Mouse (Mus musculus) MEL (cell line): ENCODE results near the gene Ube2e3. TPM values are rescaled to one million over a fixed set of nuclear protein-coding genes. Genes with fewer than 3 reads are reported as not detected.

ENCODE experiments used
- DNase-seq: peaks from one replicate; pipeline ENCODE4 v3.0.0; 2011; ENCODE audit warnings: low read depth, low spot score
- H3K27ac ChIP-seq: 2 replicates; pipeline ENCODE4 v1.5.1; 2012; ENCODE audit warnings: low read depth, mild to moderate bottlenecking, control low read depth, low read length, moderate library complexity; ENCODE audit not compliant: control insufficient read depth
- H3K27me3 ChIP-seq, 2 experiments: fragments of 150-350 bp in 1 of 2; sonication (generic) in 1 of 2; 2 replicates each; pipeline ENCODE4 v1.6.1; 2012; ENCODE audit warnings: low read length in 2 of 2, mild to moderate bottlenecking in 2 of 2, improper control_type of control experiment in 1 of 2, moderate library complexity in 1 of 2; ENCODE audit not compliant: insufficient read depth in 2 of 2, control insufficient read depth in 1 of 2
- H3K36me3 ChIP-seq, 2 experiments: 2 replicates each; pipeline ENCODE4 v1.6.1; 2012 to 2014; ENCODE audit warnings: low read length in 2 of 2, improper control_type of control experiment in 1 of 2, inconsistent platforms in 1 of 2, mild to moderate bottlenecking in 1 of 2; ENCODE audit not compliant: insufficient read depth in 2 of 2, control insufficient read depth in 1 of 2
- H3K4me1 ChIP-seq, 2 experiments: fragments of 150-350 bp in 1 of 2; sonication (generic) in 1 of 2; 2 replicates each; pipeline ENCODE4 v1.6.1; 2012; ENCODE audit warnings: low read length in 2 of 2, improper control_type of control experiment in 1 of 2, mild to moderate bottlenecking in 1 of 2; ENCODE audit not compliant: insufficient read depth in 2 of 2, control insufficient read depth in 1 of 2
- H3K4me3 ChIP-seq, 2 experiments: fragments of 150-350 bp in 1 of 2; sonication (generic) in 1 of 2; 2 replicates each; pipeline ENCODE4 v1.5.1; 2012; ENCODE audit warnings: low read depth in 2 of 2, low read length in 2 of 2, mild to moderate bottlenecking in 2 of 2, moderate library complexity in 2 of 2, control low read depth in 1 of 2, improper control_type of control experiment in 1 of 2; ENCODE audit not compliant: control insufficient read depth in 1 of 2, insufficient read depth in 1 of 2
- H3K79me2 ChIP-seq: 2 replicates; pipeline ENCODE4 v1.6.1; 2012; ENCODE audit warnings: mild to moderate bottlenecking, low read length, moderate library complexity; ENCODE audit not compliant: control insufficient read depth, poor library complexity, insufficient read depth
- H3K9ac ChIP-seq: 2 replicates; pipeline ENCODE4 v1.6.1; 2012; ENCODE audit warnings: low read depth, mild to moderate bottlenecking, control low read depth, low read length, moderate library complexity; ENCODE audit not compliant: control insufficient read depth, poor library complexity, severe bottlenecking
- H3K9me3 ChIP-seq: fragments of 150-350 bp; sonication (generic); replicated peaks from 2 replicates; pipeline ENCODE4 v1.6.1; 2012; ENCODE audit warnings: mild to moderate bottlenecking, low read length, improper control_type of control experiment, moderate library complexity; ENCODE audit not compliant: insufficient read depth
- BHLHE40 ChIP-seq: IDR thresholded peaks from 2 replicates; pipeline ENCODE4 v1.6.1; 2012; ENCODE audit warnings: low read depth, mild to moderate bottlenecking, inconsistent platforms, low read length, improper control_type of control experiment, borderline replicate concordance
- E2F4 ChIP-seq: IDR thresholded peaks from 2 replicates; pipeline ENCODE4 v1.6.1; 2011; ENCODE audit warnings: low read depth, low read length, improper control_type of control experiment, borderline replicate concordance
- ETS1 ChIP-seq: IDR thresholded peaks from 2 replicates; pipeline ENCODE4 v1.6.1; 2012; ENCODE audit warnings: low read depth, mild to moderate bottlenecking, inconsistent platforms, low read length, improper control_type of control experiment, moderate library complexity
- GABPA ChIP-seq: IDR thresholded peaks from 2 replicates; pipeline ENCODE4 v1.6.1; 2012; ENCODE audit warnings: low read depth, mild to moderate bottlenecking, inconsistent platforms, low read length, improper control_type of control experiment, moderate library complexity
- HCFC1 ChIP-seq: IDR thresholded peaks from 2 replicates; pipeline ENCODE4 v1.6.1; 2012; ENCODE audit warnings: low read depth, mild to moderate bottlenecking, inconsistent platforms, low read length, improper control_type of control experiment, moderate library complexity
- MAFK ChIP-seq: IDR thresholded peaks from 2 replicates; pipeline ENCODE4 v1.6.1; 2011; ENCODE audit warnings: low read depth, mild to moderate bottlenecking, low read length, improper control_type of control experiment, borderline replicate concordance
- MXI1 ChIP-seq: IDR thresholded peaks from 2 replicates; pipeline ENCODE4 v1.6.1; 2011; ENCODE audit warnings: mild to moderate bottlenecking, low read depth, low read length, improper control_type of control experiment
- NELFE ChIP-seq: IDR thresholded peaks from 2 replicates; pipeline ENCODE4 v1.6.1; 2011; ENCODE audit warnings: low read depth, low read length, improper control_type of control experiment
- POLR2A ChIP-seq, 2 experiments: IDR thresholded peaks; 2 replicates each; pipeline ENCODE4 v1.6.1; 2011 to 2012; ENCODE audit warnings: low read length in 2 of 2, mild to moderate bottlenecking in 2 of 2, control low read depth in 1 of 2, improper control_type of control experiment in 1 of 2, low read depth in 1 of 2, moderate library complexity in 1 of 2; ENCODE audit not compliant: control insufficient read depth in 1 of 2, insufficient read depth in 1 of 2, poor library complexity in 1 of 2
- POLR2AphosphoS2 ChIP-seq: IDR thresholded peaks from 2 replicates; pipeline ENCODE4 v1.6.1; 2011; ENCODE audit warnings: low read length, improper control_type of control experiment
- POLR2AphosphoS5 ChIP-seq: IDR thresholded peaks from 2 replicates; pipeline ENCODE4 v1.6.1; 2012; ENCODE audit warnings: low read depth, borderline replicate concordance, mild to moderate bottlenecking, inconsistent platforms, low read length, moderate library complexity, mixed read lengths
- RCOR1 ChIP-seq: IDR thresholded peaks from 2 replicates; pipeline ENCODE4 v1.6.1; 2012; ENCODE audit warnings: low read depth, mild to moderate bottlenecking, inconsistent platforms, low read length, improper control_type of control experiment
- SIN3A ChIP-seq: IDR thresholded peaks from 2 replicates; pipeline ENCODE4 v1.6.1; 2012; ENCODE audit warnings: low read length, improper control_type of control experiment, inconsistent platforms
- SMC3 ChIP-seq: IDR thresholded peaks from 2 replicates; pipeline ENCODE4 v1.6.1; 2011; ENCODE audit warnings: low read depth, low read length, improper control_type of control experiment
- TAL1 ChIP-seq: IDR thresholded peaks from 2 replicates; pipeline ENCODE4 v1.6.1; 2012; ENCODE audit warnings: mild to moderate bottlenecking, inconsistent platforms, low read length, moderate library complexity, mixed read lengths
- TCF12 ChIP-seq: IDR thresholded peaks from 2 replicates; pipeline ENCODE4 v1.6.1; 2014; ENCODE audit warnings: low read depth, mild to moderate bottlenecking, inconsistent platforms, low read length, improper control_type of control experiment, moderate library complexity
- USF1 ChIP-seq: IDR thresholded peaks from 2 replicates; pipeline ENCODE4 v1.6.1; 2014; ENCODE audit warnings: low read depth, mild to moderate bottlenecking, inconsistent platforms, low read length, improper control_type of control experiment, moderate library complexity
- USF2 ChIP-seq, 2 experiments: IDR thresholded peaks; 2 replicates each; pipeline ENCODE4 v1.6.1; 2011 to 2012; ENCODE audit warnings: improper control_type of control experiment in 2 of 2, low read length in 2 of 2, borderline replicate concordance in 1 of 2, inconsistent platforms in 1 of 2, low read depth in 1 of 2, mild to moderate bottlenecking in 1 of 2; ENCODE audit not compliant: insufficient read depth in 1 of 2
- ZMIZ1 ChIP-seq: IDR thresholded peaks from 2 replicates; pipeline ENCODE4 v1.6.1; 2012; ENCODE audit warnings: low read depth, mild to moderate bottlenecking, inconsistent platforms, low read length, improper control_type of control experiment, moderate library complexity
- ZNF384 ChIP-seq: IDR thresholded peaks from 2 replicates; pipeline ENCODE4 v1.6.1; 2012; ENCODE audit warnings: low read depth, mild to moderate bottlenecking, inconsistent platforms, low read length, improper control_type of control experiment
- polyA plus RNA-seq, 2 experiments: library from polyadenylated mRNA; stranded (reverse) in 1 of 2; unstranded in 1 of 2; fragments of >175 nt in 1 of 2; fragments of >200 nt in 1 of 2; gene quantifications; 2 replicates each; pipeline versions ENCODE4 v1.2.1 to v1.2.4; 2012; ENCODE audit warnings: low replicate concordance in 2 of 2, low read depth in 1 of 2; ENCODE audit not compliant: insufficient read length in 2 of 2, insufficient read depth in 1 of 2, missing spikeins in 1 of 2
- total RNA-seq: library from RNA; depleted of rRNA; stranded (reverse); fragments of 300-350 nt; gene quantifications from 2 replicates; pipeline ENCODE4 v1.2.3, GENCODE M21; 2012

Ube2e3 gene
- total and polyA plus RNA-seq, 3 experiments, result 41.9 to 160 (median 99.4) TPM

DNA sequence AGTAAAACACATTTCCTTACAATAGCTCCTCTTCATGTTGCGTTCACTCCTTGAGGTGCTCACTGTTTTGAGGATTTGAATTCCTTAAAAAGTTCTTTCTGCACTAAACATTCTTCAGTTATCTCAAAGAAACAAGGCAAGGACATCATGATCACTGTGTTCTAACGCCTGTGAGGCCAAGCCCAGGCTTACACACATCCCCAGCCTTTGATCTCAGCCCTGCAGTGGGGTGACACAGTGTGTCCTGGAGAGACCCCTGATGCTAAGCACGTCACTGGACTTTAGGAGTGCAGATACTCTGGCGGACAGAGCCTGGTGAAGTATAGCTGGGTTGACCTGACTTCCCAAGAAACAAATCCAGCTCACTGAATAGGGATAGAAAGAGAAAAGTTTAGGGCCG is 3.1 kb upstream of the Ube2e3 start:
- no peak overlapping the region for H3K27ac ChIP-seq
- no peaks in the 10 kb centered on the region for H3K27me3 ChIP-seq
- H3K79me2 ChIP-seq, result peaks cover 12% of the 10 kb centered on the region
- no peak overlapping the region for H3K9ac ChIP-seq
- H3K36me3 ChIP-seq, result peaks cover 0 to 45% of the 10 kb centered on the region in 2 experiments; a peak in 2 of 4 replicates
- no peak overlapping the region for H3K4me3 ChIP-seq
- peaks cover 36% of the 10 kb centered on the region in 2 experiments for H3K4me1 ChIP-seq
- no peak for DNase-seq
- no peak for TF ChIP-seq RCOR1
- no peak for TF ChIP-seq USF2 (IDR thresholded peaks at IDR 0.05; ENCODE audit: borderline replicate concordance in 1 of 2, insufficient read depth in 1 of 2, low read depth in 1 of 2, low read length in 2 of 2)
- TF ChIP-seq POLR2AphosphoS5, result no peak
- no peaks in the 10 kb centered on the region for H3K9me3 ChIP-seq

DNA sequence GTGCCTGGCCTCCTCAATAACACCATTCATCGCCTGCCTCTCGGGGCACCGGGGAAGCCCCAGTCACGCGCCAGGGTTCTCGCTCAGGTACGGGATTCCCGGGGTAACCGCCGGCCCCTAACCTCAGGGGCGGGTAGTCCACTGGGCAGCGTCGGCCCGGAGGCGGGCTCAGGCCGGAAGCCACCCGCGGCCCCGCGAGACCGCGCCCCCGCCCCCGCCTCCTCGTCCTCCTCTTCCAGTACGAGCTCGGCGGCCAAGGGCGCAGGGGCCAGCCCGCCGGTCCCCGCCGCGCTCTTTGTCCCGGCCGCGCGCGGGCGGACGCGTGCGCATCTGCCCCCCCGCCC is 559 bp downstream of the Ube2e3 start:
- DNase-seq, result peak; percentile 93
- Histone ChIP-seq H3K9me3 (no peaks in the 10 kb centered on the region), H3K9ac (peak overlapping the region; percentile 99), H3K4me3 (peak overlapping the region; percentile 86 to 95), H3K27ac (peak overlapping the region; percentile 97), H3K27me3 (no peaks in the 10 kb centered on the region), H3K36me3 (peaks cover 0 to 46% of the 10 kb centered on the region in 2 experiments; a peak in 3 of 4 replicates), H3K79me2 (peaks cover 38% of the 10 kb centered on the region), H3K4me1 (peaks cover 19 to 34% of the 10 kb centered on the region in 2 experiments)
- TF ChIP-seq NELFE, result peak; percentile 79
- TF ChIP-seq POLR2A (IDR thresholded peaks at IDR 0.05; ENCODE audit: control insufficient read depth in 1 of 2, insufficient read depth in 1 of 2, low read depth in 1 of 2, low read length in 2 of 2, poor library complexity in 1 of 2), result peak; percentile 73 to 74
- TF ChIP-seq MXI1, result peak; percentile 55; the same call in 1 of the 2 replicates
- no peak for TF ChIP-seq SMC3
- 0 out of 2 replicates have a peak, but pooled peaks have one; percentile 23 for TF ChIP-seq ZMIZ1
- TF ChIP-seq SIN3A, result peak; percentile 76; the same call in 1 of the 2 replicates
- TF ChIP-seq POLR2AphosphoS5, result no peak
- no peak for TF ChIP-seq RCOR1
- TF ChIP-seq BHLHE40, result peak; percentile 54; the same call in 1 of the 2 replicates
- peak; percentile 44; the same call in 1 of the 2 replicates for TF ChIP-seq ETS1
- TF ChIP-seq TAL1, result no peak
- TF ChIP-seq POLR2AphosphoS2, result peak; percentile 71; the same call in 1 of the 2 replicates
- peak; percentile 62 for TF ChIP-seq USF1
- TF ChIP-seq GABPA, result no peak
- no peak for TF ChIP-seq MAFK
- no peak for TF ChIP-seq ZNF384
- peak; percentile 51; the same call in 1 of the 2 replicates for TF ChIP-seq HCFC1
- no peak for TF ChIP-seq E2F4
- TF ChIP-seq TCF12, result peak; percentile 40; the same call in 1 of the 2 replicates
